Mouse (Mus musculus) layer of hippocampus, adult 18-20 months (tissue): ENCODE results near the gene Htra2. TPM values are rescaled to one million over a fixed set of nuclear protein-coding genes. Genes with fewer than 3 reads are reported as not detected.

Source experiments
- DNase-seq, 2 experiments: peaks; one replicate each; pipeline ENCODE4 v3.0.0; 2022; ENCODE audit warnings: low spot score in 2 of 2
- microRNA-seq, 2 experiments: library from miRNA; unstranded; fragments of <30 nt; microRNA quantifications; one replicate each; pipeline ENCODE4 v1.2.0; 2021
- total RNA-seq, 2 experiments: library from RNA; stranded (reverse); gene quantifications; 2 replicates each; pipeline ENCODE4 v1.2.3; 2021

Htra2 gene
- total RNA-seq, 2 experiments from 2014 or later, result 43.3 to 47.7 TPM

DNA sequence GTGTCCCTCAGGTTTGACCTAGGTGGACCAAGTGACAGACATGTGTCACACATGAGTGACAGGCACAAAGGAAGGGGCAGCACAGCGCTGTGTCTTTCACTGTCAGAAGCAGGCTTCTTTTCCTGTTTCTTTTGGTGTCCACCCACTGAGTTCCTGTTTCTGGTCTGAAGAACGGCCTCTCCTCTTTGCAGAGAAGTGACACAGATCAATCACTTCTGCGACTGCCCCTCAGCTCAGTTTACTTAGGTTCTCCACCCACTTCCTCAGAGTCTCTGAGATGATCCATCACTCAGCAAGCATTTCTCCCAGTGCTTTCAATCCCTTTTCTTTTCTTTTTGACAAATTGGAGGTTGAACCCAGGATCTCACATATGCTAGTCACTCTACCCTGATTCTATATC lies 46.4 kb downstream of the Htra2 start:
- DNase-seq, result no peak

DNA sequence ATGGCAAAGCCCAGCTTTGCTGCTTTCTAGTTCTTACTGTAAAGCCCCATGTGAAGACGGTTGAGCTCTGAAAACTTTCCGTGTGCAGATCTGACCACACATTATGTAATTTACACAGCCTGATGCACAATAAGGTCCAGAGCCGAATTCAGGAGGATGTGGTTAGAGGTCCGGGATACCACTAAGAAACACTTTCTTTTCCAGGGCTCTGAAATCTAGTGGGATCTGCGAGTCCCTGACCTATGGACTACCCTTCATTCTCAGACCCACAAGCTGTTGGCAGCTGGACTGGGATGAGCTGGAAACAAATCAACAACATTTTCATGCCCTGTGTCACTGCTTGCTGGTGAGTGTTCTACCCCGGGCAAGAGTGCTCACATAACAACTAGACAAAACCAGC lies 49.0 kb downstream of the Htra2 start:
- no peak for DNase-seq

DNA sequence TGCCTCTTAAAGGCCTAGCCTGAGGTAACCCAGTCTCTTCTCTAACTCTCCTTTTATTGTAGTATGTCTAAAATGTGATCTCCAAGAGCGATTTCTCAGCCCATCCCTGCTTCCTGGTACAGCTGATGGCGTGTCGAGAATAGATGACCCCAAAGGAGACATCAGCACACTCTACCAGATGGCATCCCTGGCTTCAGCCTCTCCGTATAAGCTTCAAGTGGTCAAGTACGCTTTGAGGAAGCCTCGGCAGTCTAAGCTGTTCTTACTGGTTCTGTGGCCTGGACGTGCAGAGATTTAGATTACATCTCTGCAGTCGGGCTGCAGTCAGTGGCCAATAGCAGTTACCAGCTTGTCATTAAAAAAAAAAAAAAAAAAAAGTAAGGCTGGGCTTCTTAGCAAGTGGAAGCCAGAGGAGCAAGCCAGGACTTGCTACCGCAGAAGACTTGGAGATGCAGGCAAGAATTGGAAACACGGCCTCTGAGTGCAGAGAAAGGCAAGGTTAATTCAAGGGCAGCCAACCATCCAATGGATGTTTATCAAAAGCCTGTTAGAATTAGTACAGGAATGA lies 49.5 kb downstream of the Htra2 start:
- no peak for DNase-seq

DNA sequence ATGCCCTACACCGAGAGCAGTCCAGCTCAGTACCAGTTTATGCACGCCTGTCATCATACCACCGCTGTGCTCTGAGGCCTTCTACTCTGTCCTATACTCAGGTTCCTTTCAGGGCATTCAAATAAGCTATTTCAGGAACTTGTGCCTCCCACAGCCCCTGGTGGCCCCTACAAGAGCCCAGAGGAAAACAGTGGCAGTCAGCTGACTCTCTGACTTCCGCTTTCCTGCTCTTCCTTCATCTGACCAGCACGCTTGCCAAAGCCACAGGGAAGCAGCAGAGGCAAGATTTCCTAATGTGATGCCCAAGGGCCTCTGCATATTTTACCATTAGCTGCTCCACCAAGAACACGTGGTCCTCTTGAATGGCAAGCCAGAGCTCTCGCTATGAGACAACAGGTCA lies 50.2 kb downstream of the Htra2 start:
- no peak for DNase-seq

DNA sequence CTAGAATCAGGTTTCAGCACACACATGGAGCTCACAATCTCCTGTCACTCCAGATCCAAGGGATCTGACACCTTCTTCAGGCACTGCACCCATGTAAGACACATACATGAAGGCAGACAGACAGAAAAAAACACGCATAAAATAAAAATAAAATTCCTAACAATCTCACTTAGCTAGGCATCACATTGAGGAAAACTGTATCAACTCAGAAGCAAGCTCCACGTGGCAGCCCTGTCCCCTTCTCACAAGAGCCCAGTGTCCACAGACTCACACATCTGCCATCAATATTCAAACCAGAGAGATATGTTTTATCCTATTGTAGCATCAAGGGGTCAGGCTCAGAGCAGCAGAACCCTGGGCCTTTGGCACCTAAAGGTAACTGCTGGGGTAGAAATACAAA lies 50.8 kb downstream of the Htra2 start:
- DNase-seq, result no peak

DNA sequence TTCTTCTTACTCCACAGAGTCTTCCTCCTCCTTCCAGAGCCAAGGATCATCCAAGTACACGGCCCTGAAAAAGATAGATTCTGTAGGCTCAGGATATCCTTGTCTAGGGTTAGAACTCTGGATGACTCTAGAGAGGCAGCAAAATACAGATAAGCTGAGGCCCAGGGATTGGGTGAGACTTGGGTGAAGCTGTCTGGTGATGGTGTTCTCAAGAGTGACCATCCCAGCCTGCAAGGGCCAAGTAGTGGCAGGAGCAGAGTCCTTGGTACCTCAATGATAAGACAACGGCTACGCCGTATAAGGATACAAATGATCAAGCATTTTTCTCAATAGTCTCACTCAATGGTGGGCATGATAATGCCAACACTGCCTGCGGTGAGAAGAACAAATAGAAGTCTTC lies 51.2 kb downstream of the Htra2 start:
- DNase-seq, result no peak

DNA sequence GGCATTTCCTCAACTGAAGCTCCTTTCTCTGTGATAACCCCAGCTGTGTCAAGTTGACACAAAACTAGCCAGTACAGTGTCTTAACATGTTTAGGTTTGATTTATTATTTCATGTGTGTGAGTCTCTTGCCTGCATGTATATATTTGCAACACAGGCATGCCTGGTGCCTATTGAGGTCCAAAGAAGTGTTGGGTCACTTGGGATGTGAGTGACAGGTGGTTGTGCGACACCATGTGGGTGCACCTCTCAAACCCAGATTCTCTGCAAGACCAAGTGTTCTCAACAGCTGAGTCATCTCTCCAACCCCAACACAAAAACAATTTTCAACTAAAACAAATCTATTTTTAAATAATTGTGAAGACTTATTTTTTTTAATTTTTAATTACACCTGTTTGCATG lies 52.0 kb downstream of the Htra2 start:
- no peak for DNase-seq

Small RNAs within 50 kb of the gene (microRNA-seq; reads per million reads assigned to microRNA genes)
- gene Mir3470a (0 reads per million in 2 experiments), gene Mir7040 (0.20 to 0.25 reads per million in 2 experiments)

Other genes with a start within 250 kb of the Htra2 start
- gene Sema4f, start 115.5 kb downstream of the Htra2 start, total RNA-seq, result 10 to 100 TPM; 40.1 to 40.8 TPM
- not detected for gene M1ap, start 108.4 kb downstream of the Htra2 start, total RNA-seq
- gene Dok1, start 21.8 kb downstream of the Htra2 start, total RNA-seq, result 1 to 10 TPM; 3.8 to 4.3 TPM
- 1 to 10 TPM; 2.5 to 2.8 TPM for gene Loxl3, start 21.1 kb downstream of the Htra2 start, total RNA-seq
- gene Aup1, start 752 bp downstream of the Htra2 start, total RNA-seq, result 100 to 1,000 TPM; 125 to 137 TPM
- gene Dqx1, start 2.6 kb upstream of the Htra2 start, total RNA-seq, result under 1 TPM; 0.50 to 0.61 TPM
- not detected for gene Tlx2, start 15.0 kb upstream of the Htra2 start, total RNA-seq
- gene Pcgf1, start 22.6 kb upstream of the Htra2 start, total RNA-seq, result 10 to 100 TPM; 33.7 to 37.9 TPM
- gene Lbx2, start 31.1 kb upstream of the Htra2 start, total RNA-seq, result not detected
- gene Ccdc142, start 46.3 kb upstream of the Htra2 start, total RNA-seq, result 1 to 10 TPM; 7.7 to 9.4 TPM
- gene Gm42688, start 46.3 kb upstream of the Htra2 start, total RNA-seq, result 1 to 10 TPM; 6.5 to 7.6 TPM
- 10 to 100 TPM; 58.4 to 69.3 TPM for gene Mrpl53, start 53.8 kb upstream of the Htra2 start, total RNA-seq
- gene Mogs, start 60.2 kb upstream of the Htra2 start, total RNA-seq, result 10 to 100 TPM; 27.0 TPM
- gene Wbp1, start 66.3 kb upstream of the Htra2 start, total RNA-seq, result 10 to 100 TPM; 47.4 to 52.5 TPM
- gene Ino80b, start 70.2 kb upstream of the Htra2 start, total RNA-seq, result 10 to 100 TPM; 28.0 to 29.5 TPM
- 10 to 100 TPM; 73.5 to 75.8 TPM for gene Rtkn, start 80.2 kb upstream of the Htra2 start, total RNA-seq
- gene Wdr54, start 101.1 kb upstream of the Htra2 start, total RNA-seq, result 10 to 100 TPM; 24.4 to 27.6 TPM
- 10 to 100 TPM; 25.3 to 26.1 TPM for gene 1700003E16Rik, start 101.1 kb upstream of the Htra2 start, total RNA-seq
- 100 to 1,000 TPM; 398 to 403 TPM for gene Dctn1, start 110.6 kb upstream of the Htra2 start, total RNA-seq
- gene Slc4a5, start 164.6 kb upstream of the Htra2 start, total RNA-seq, result 1 to 10 TPM in 1 of 2 experiments, under 1 TPM in 1; 0.25 to 1.2 TPM